Mouse (Mus musculus): ENCODE measurements around the gene Ephb2. TPM values are rescaled to one million over a fixed set of nuclear protein-coding genes. Genes with fewer than 3 reads are reported as not detected.

The Ephb2 gene
- total RNA-seq, 1 experiment = 15.5 TPM

- Histone ChIP-seq H3K36me3 (ENCODE audit: control insufficient read depth, insufficient read depth, low read length, poor library complexity, severe bottlenecking) (no peaks in the 10 kb centered on the region), H3K4me3 (ENCODE audit: insufficient read depth in 1 of 2, low read depth in 1 of 2, low read length in 2 of 2, poor library complexity in 1 of 2, severe bottlenecking in 1 of 2) (no peak overlapping the region), H3K9me3 (ENCODE audit: control insufficient read depth, insufficient read depth, low read depth, low read length) (no peaks in the 10 kb centered on the region), H3K27ac (ENCODE audit: insufficient read depth, low read depth, low read length, poor library complexity, severe bottlenecking) (no peak overlapping the region), H3K4me1 (ENCODE audit: control insufficient read depth in 2 of 2, insufficient read depth in 2 of 2, low read length in 2 of 2, poor library complexity in 1 of 2) (peaks cover 9 to 31% of the 10 kb centered on the region in 2 experiments), H3K9ac (ENCODE audit: insufficient read depth, low read depth, low read length, poor library complexity, severe bottlenecking) (no peak overlapping the region)
- no peak for DNase-seq (ENCODE audit: low read depth, low spot score)
- in situ Hi-C loops (cut with MboI; ENCODE audit: low sequenced_read_pairs in 2 of 2, unreplicated experiment in 2 of 2) = no loop called here
- TF ChIP-seq ZNF384 (IDR thresholded peaks at IDR 0.05; ENCODE audit: low read depth, low read length) = peak; percentile 64
- TF ChIP-seq HCFC1 (IDR thresholded peaks at IDR 0.05; ENCODE audit: borderline replicate concordance, insufficient read depth, low read length) = no peak
Observed at GRCm38 (mm10) chr4:136746516-136746915, 89.3 kb downstream of the Ephb2 start.

- DNase-seq (ENCODE audit: low read depth, low spot score) = no peak
- no peak overlapping the region for H3K9ac ChIP-seq (ENCODE audit: insufficient read depth, low read depth, low read length, poor library complexity, severe bottlenecking)
- no peaks in the 10 kb centered on the region for H3K9me3 ChIP-seq (ENCODE audit: control insufficient read depth, insufficient read depth, low read depth, low read length)
- H3K27ac ChIP-seq (ENCODE audit: insufficient read depth, low read depth, low read length, poor library complexity, severe bottlenecking) = no peak overlapping the region
- in situ Hi-C loops (cut with MboI; ENCODE audit: low sequenced_read_pairs in 2 of 2, unreplicated experiment in 2 of 2) = no loop called here
- H3K36me3 ChIP-seq (ENCODE audit: control insufficient read depth, insufficient read depth, low read length, poor library complexity, severe bottlenecking) = no peaks in the 10 kb centered on the region
- TF ChIP-seq MAFK (IDR thresholded peaks at IDR 0.05; ENCODE audit: insufficient read depth, low read depth, low read length) (no peak), ZC3H11A (IDR thresholded peaks at IDR 0.05; ENCODE audit: borderline replicate concordance, low read depth, low read length) (no peak), HCFC1 (IDR thresholded peaks at IDR 0.05; ENCODE audit: borderline replicate concordance, insufficient read depth, low read length) (no peak)
- H3K4me1 ChIP-seq (ENCODE audit: control insufficient read depth in 2 of 2, insufficient read depth in 2 of 2, low read length in 2 of 2, poor library complexity in 1 of 2) = peaks cover 0 to 24% of the 10 kb centered on the region in 2 experiments; a peak in 2 of 4 replicates
- no peak overlapping the region for H3K4me3 ChIP-seq (ENCODE audit: insufficient read depth in 1 of 2, low read depth in 1 of 2, low read length in 2 of 2, poor library complexity in 1 of 2, severe bottlenecking in 1 of 2)
Observed at GRCm38 (mm10) chr4:136742677-136743076, 93.1 kb downstream of the Ephb2 start.

GRCm38 (mm10) chr4:136741840-136742239 lies 93.9 kb downstream of the Ephb2 start:
- in situ Hi-C loops (cut with MboI; ENCODE audit: low sequenced_read_pairs in 2 of 2, unreplicated experiment in 2 of 2) = no loop called here
- TF ChIP-seq HCFC1 (IDR thresholded peaks at IDR 0.05; ENCODE audit: borderline replicate concordance, insufficient read depth, low read length) (no peak), MAFK (IDR thresholded peaks at IDR 0.05; ENCODE audit: insufficient read depth, low read depth, low read length) (no peak), ZNF384 (IDR thresholded peaks at IDR 0.05; ENCODE audit: low read depth, low read length) (no peak), CHD2 (IDR thresholded peaks at IDR 0.05; ENCODE audit: low read depth, low read length) (no peak), ZC3H11A (IDR thresholded peaks at IDR 0.05; ENCODE audit: borderline replicate concordance, low read depth, low read length) (no peak)
- no peaks in the 10 kb centered on the region for H3K36me3 ChIP-seq (ENCODE audit: control insufficient read depth, insufficient read depth, low read length, poor library complexity, severe bottlenecking)
- H3K4me1 ChIP-seq (ENCODE audit: control insufficient read depth in 2 of 2, insufficient read depth in 2 of 2, low read length in 2 of 2, poor library complexity in 1 of 2) = peaks cover 0 to 24% of the 10 kb centered on the region in 2 experiments; a peak in 2 of 4 replicates
- no peaks in the 10 kb centered on the region for H3K9me3 ChIP-seq (ENCODE audit: control insufficient read depth, insufficient read depth, low read depth, low read length)
- no peak overlapping the region for H3K27ac ChIP-seq (ENCODE audit: insufficient read depth, low read depth, low read length, poor library complexity, severe bottlenecking)
- DNase-seq (ENCODE audit: low read depth, low spot score) = no peak
- H3K9ac ChIP-seq (ENCODE audit: insufficient read depth, low read depth, low read length, poor library complexity, severe bottlenecking) = 0 out of 2 replicates have a peak overlapping the region, but pooled peaks have one; percentile 26
- H3K4me3 ChIP-seq (ENCODE audit: insufficient read depth in 1 of 2, low read depth in 1 of 2, low read length in 2 of 2, poor library complexity in 1 of 2, severe bottlenecking in 1 of 2) = 0 out of 4 replicates have a peak overlapping the region, but pooled peaks of 1 of the 2 experiments have one; percentile 9

GRCm38 (mm10) chr4:136740963-136741362 lies 94.8 kb downstream of the Ephb2 start:
- in situ Hi-C loops (cut with MboI; ENCODE audit: low sequenced_read_pairs in 2 of 2, unreplicated experiment in 2 of 2) = no loop called here
- Histone ChIP-seq H3K9ac (ENCODE audit: insufficient read depth, low read depth, low read length, poor library complexity, severe bottlenecking) (no peak overlapping the region), H3K36me3 (ENCODE audit: control insufficient read depth, insufficient read depth, low read length, poor library complexity, severe bottlenecking) (no peaks in the 10 kb centered on the region), H3K9me3 (ENCODE audit: control insufficient read depth, insufficient read depth, low read depth, low read length) (no peaks in the 10 kb centered on the region), H3K4me3 (ENCODE audit: insufficient read depth in 1 of 2, low read depth in 1 of 2, low read length in 2 of 2, poor library complexity in 1 of 2, severe bottlenecking in 1 of 2) (no peak overlapping the region), H3K4me1 (ENCODE audit: control insufficient read depth in 2 of 2, insufficient read depth in 2 of 2, low read length in 2 of 2, poor library complexity in 1 of 2) (peaks cover 5 to 26% of the 10 kb centered on the region in 2 experiments), H3K27ac (ENCODE audit: insufficient read depth, low read depth, low read length, poor library complexity, severe bottlenecking) (no peak overlapping the region)
- DNase-seq (ENCODE audit: low read depth, low spot score) = no peak
- no peak for TF ChIP-seq ZNF384 (IDR thresholded peaks at IDR 0.05; ENCODE audit: low read depth, low read length)
- TF ChIP-seq MAFK (IDR thresholded peaks at IDR 0.05; ENCODE audit: insufficient read depth, low read depth, low read length) = no peak
- TF ChIP-seq ZC3H11A (IDR thresholded peaks at IDR 0.05; ENCODE audit: borderline replicate concordance, low read depth, low read length) = no peak
- TF ChIP-seq HCFC1 (IDR thresholded peaks at IDR 0.05; ENCODE audit: borderline replicate concordance, insufficient read depth, low read length) = no peak
- no peak for TF ChIP-seq CHD2 (IDR thresholded peaks at IDR 0.05; ENCODE audit: low read depth, low read length)

- H3K4me1 ChIP-seq (ENCODE audit: control insufficient read depth in 2 of 2, insufficient read depth in 2 of 2, low read length in 2 of 2, poor library complexity in 1 of 2) = peaks cover 7 to 33% of the 10 kb centered on the region in 2 experiments
- H3K9me3 ChIP-seq (ENCODE audit: control insufficient read depth, insufficient read depth, low read depth, low read length) = no peaks in the 10 kb centered on the region
- in situ Hi-C loops (cut with MboI; ENCODE audit: low sequenced_read_pairs in 2 of 2, unreplicated experiment in 2 of 2) = no loop called here
- DNase-seq (ENCODE audit: low read depth, low spot score) = no peak
- no peak overlapping the region for H3K4me3 ChIP-seq (ENCODE audit: insufficient read depth in 1 of 2, low read depth in 1 of 2, low read length in 2 of 2, poor library complexity in 1 of 2, severe bottlenecking in 1 of 2)
- no peaks in the 10 kb centered on the region for H3K36me3 ChIP-seq (ENCODE audit: control insufficient read depth, insufficient read depth, low read length, poor library complexity, severe bottlenecking)
- H3K9ac ChIP-seq (ENCODE audit: insufficient read depth, low read depth, low read length, poor library complexity, severe bottlenecking) = no peak overlapping the region
- TF ChIP-seq ZC3H11A (IDR thresholded peaks at IDR 0.05; ENCODE audit: borderline replicate concordance, low read depth, low read length) = no peak
- no peak for TF ChIP-seq MAFK (IDR thresholded peaks at IDR 0.05; ENCODE audit: insufficient read depth, low read depth, low read length)
- TF ChIP-seq HCFC1 (IDR thresholded peaks at IDR 0.05; ENCODE audit: borderline replicate concordance, insufficient read depth, low read length) = no peak
- no peak for TF ChIP-seq CHD2 (IDR thresholded peaks at IDR 0.05; ENCODE audit: low read depth, low read length)
- TF ChIP-seq ZNF384 (IDR thresholded peaks at IDR 0.05; ENCODE audit: low read depth, low read length) = no peak
- no peak overlapping the region for H3K27ac ChIP-seq (ENCODE audit: insufficient read depth, low read depth, low read length, poor library complexity, severe bottlenecking)
Observed at GRCm38 (mm10) chr4:136739189-136739588, 96.6 kb downstream of the Ephb2 start.

All from ES-E14 (cell line).